Mouse (Mus musculus) intestine, embryonic 14.5 days (tissue): ENCODE measurements around the gene Fezf2. TPM values are rescaled to one million over a fixed set of nuclear protein-coding genes. Genes with fewer than 3 reads are reported as not detected.

Experiments
- ATAC-seq: fragments of 200-750 bp; cut with Nextera tagmentation; replicated peaks from 2 replicates; pipeline ENCODE4 v1.8.0; 2017; ENCODE audit warnings: low read depth, moderate number of reproducible peaks, moderate TSS enrichment, moderate library complexity; ENCODE audit not compliant: low FRiP score, low TSS enrichment
- DNase-seq: peaks from one replicate; pipeline ENCODE4 v3.0.0-alpha.2; 2018; ENCODE audit warnings: low spot score
- H3K27ac ChIP-seq: fragments of 300-500 bp; sonication (generic); 2 replicates; pipeline ENCODE4 v1.5.1; 2014; ENCODE audit warnings: low read depth, mild to moderate bottlenecking, control low read depth
- H3K27me3 ChIP-seq: fragments of 300-500 bp; sonication (generic); replicated peaks from 2 replicates; pipeline ENCODE4 v1.6.1; 2014; ENCODE audit warnings: low read length, control low read depth; ENCODE audit not compliant: control insufficient read depth, insufficient read depth
- H3K36me3 ChIP-seq: fragments of 300-500 bp; sonication (generic); 2 replicates; pipeline ENCODE4 v1.6.1; 2014; ENCODE audit warnings: low read length, control low read depth; ENCODE audit not compliant: control insufficient read depth, insufficient read depth
- H3K4me1 ChIP-seq: fragments of 300-500 bp; sonication (generic); replicated peaks from 2 replicates; pipeline ENCODE4 v1.6.1; 2014; ENCODE audit warnings: low read length, control low read depth, mixed read lengths; ENCODE audit not compliant: control insufficient read depth, insufficient read depth
- H3K4me2 ChIP-seq: fragments of 300-500 bp; sonication (generic); 2 replicates; pipeline ENCODE4 v1.6.1; 2014; ENCODE audit warnings: low read length
- H3K4me3 ChIP-seq: fragments of 300-500 bp; sonication (generic); 2 replicates; pipeline ENCODE4 v1.5.1; 2014; ENCODE audit warnings: low read depth, low read length, control low read depth, mixed read lengths
- H3K9ac ChIP-seq: fragments of 300-500 bp; sonication (generic); 2 replicates; pipeline ENCODE4 v1.6.1; 2014; ENCODE audit warnings: mild to moderate bottlenecking, low read length
- H3K9me3 ChIP-seq: fragments of 300-500 bp; sonication (generic); 2 replicates; pipeline ENCODE4 v1.6.1; 2016; ENCODE audit warnings: low read length, control low read depth; ENCODE audit not compliant: control insufficient read depth
- WGBS: fragments of 180-500 bp; shearing (Covaris S2); extraction: QIAGEN DNeasy Blood & Tissue Kit; methylation state at CpG from one replicate; pipeline ENCODE4 v1.1.7; 2014; 5-methylcytosine and 5-hydroxymethylcytosine counted together
- polyA plus RNA-seq: library from polyadenylated mRNA; unstranded; fragments of >200 nt; fragmentation: Nextera tagmentation; extraction: Ambion mirVana; gene quantifications from 2 replicates; pipeline ENCODE4 v1.2.1, GENCODE M21; 2014

The Fezf2 gene
- polyA plus RNA-seq, 1 experiment from 2014 or later = not detected

GRCm38 (mm10) chr14:12300275-12300674 is 47.7 kb downstream of the Fezf2 start:
- DNase-seq (no peak), ATAC-seq (no peak)
- Histone ChIP-seq H3K27ac (no peak overlapping the region), H3K36me3 (peaks cover 22% of the 10 kb centered on the region), H3K9ac (no peak overlapping the region), H3K4me1 (no peaks in the 10 kb centered on the region), H3K4me3 (no peak overlapping the region), H3K27me3 (no peaks in the 10 kb centered on the region), H3K4me2 (no peak overlapping the region), H3K9me3 (no peaks in the 10 kb centered on the region)
- 78% methylated on average over 4 of the region's 4 CpGs for WGBS

- H3K9me3 ChIP-seq = no peaks in the 10 kb centered on the region
- no peak overlapping the region for H3K9ac ChIP-seq
- DNase-seq (no peak), ATAC-seq (no peak)
- no peak overlapping the region for H3K4me3 ChIP-seq
- H3K4me2 ChIP-seq = no peak overlapping the region
- H3K4me1 ChIP-seq = no peaks in the 10 kb centered on the region
- no peak overlapping the region for H3K27ac ChIP-seq
- no peaks in the 10 kb centered on the region for H3K27me3 ChIP-seq
- WGBS = 83% methylated on average over 6 of the region's 6 CpGs
- peaks cover 22% of the 10 kb centered on the region for H3K36me3 ChIP-seq
Observed at GRCm38 (mm10) chr14:12299654-12300053, 48.3 kb downstream of the Fezf2 start.

GRCm38 (mm10) chr14:12299171-12299570 is 48.8 kb downstream of the Fezf2 start:
- peaks cover 22% of the 10 kb centered on the region for H3K36me3 ChIP-seq
- DNase-seq = no peak

GRCm38 (mm10) chr14:12296391-12296790 is 51.6 kb downstream of the Fezf2 start:
- no peak for DNase-seq
- Histone ChIP-seq H3K4me2 (no peak overlapping the region), H3K27me3 (no peaks in the 10 kb centered on the region), H3K9me3 (no peaks in the 10 kb centered on the region), H3K9ac (no peak overlapping the region), H3K27ac (no peak overlapping the region), H3K36me3 (peaks cover 15% of the 10 kb centered on the region), H3K4me1 (no peaks in the 10 kb centered on the region), H3K4me3 (no peak overlapping the region)
- WGBS = 90% methylated on average over 7 of the region's 7 CpGs
- no peak for ATAC-seq

More at GRCm38 (mm10) chr14:12299171-12299570, 48.8 kb downstream of the Fezf2 start:
- H3K4me3 ChIP-seq = no peak overlapping the region
- no peaks in the 10 kb centered on the region for H3K4me1 ChIP-seq
- H3K9ac ChIP-seq = no peak overlapping the region
- H3K27me3 ChIP-seq = no peaks in the 10 kb centered on the region
- no peak overlapping the region for H3K27ac ChIP-seq
- no peak for ATAC-seq
- no peaks in the 10 kb centered on the region for H3K9me3 ChIP-seq
- H3K4me2 ChIP-seq = no peak overlapping the region

Other genes with a start within 250 kb of the Fezf2 start
- gene Gm49355, start 64.2 kb downstream of the Fezf2 start, polyA plus RNA-seq = 0.07 TPM in 1 of 2 replicates, not detected in the other
- 40.7 and 46.7 TPM in 2 replicates for gene 3830406C13Rik, start 64.0 kb downstream of the Fezf2 start, polyA plus RNA-seq